Mouse (Mus musculus): ENCODE results near the gene Hectd4. TPM values are rescaled to one million over a fixed set of nuclear protein-coding genes. Genes with fewer than 3 reads are reported as not detected.

Hectd4 gene
- total RNA-seq (2023), result 10 to 100 TPM; 35.1 to 41.1 TPM

DNA sequence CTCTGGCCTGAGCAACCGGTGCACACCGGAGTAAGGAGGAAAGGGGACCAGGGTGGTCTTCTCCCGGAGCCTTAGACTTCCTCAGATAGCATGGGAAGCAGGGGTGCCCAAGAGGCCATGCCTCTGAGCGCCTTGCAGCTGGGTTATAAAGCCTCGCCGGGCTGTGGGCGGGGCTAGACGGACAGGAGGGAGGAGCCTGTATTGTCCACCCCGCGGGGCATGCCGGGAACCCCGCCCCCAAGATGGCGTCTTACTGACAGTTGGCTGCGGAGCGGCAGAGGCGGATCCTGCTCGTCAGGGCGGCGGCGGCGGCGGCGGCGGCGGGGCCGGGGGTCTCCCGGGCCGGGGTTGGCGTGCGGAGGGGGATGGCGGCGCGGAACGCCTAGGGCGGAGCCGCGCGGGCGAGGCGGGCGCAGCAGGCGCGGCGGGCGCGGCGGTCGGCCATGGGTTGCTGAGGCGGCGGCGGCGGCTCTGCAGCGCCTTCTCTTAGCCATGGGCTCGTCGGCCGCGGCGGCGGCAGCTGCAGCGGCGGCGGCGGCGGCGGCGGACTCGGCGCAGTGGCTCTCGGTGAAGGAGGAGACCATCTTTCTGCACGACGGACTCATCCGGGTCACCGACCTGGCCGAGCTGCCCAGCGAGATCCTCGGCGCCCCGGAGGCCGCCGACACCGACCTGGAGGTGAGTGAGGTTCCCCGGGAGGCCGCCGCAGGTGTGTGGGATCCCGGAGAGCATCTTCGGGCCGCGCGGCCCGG lies at the start of gene Hectd4:
Gene Hectd4, plus strand, starts transcription at position 240 of the 752 bp plus-strand sequence.

DNA sequence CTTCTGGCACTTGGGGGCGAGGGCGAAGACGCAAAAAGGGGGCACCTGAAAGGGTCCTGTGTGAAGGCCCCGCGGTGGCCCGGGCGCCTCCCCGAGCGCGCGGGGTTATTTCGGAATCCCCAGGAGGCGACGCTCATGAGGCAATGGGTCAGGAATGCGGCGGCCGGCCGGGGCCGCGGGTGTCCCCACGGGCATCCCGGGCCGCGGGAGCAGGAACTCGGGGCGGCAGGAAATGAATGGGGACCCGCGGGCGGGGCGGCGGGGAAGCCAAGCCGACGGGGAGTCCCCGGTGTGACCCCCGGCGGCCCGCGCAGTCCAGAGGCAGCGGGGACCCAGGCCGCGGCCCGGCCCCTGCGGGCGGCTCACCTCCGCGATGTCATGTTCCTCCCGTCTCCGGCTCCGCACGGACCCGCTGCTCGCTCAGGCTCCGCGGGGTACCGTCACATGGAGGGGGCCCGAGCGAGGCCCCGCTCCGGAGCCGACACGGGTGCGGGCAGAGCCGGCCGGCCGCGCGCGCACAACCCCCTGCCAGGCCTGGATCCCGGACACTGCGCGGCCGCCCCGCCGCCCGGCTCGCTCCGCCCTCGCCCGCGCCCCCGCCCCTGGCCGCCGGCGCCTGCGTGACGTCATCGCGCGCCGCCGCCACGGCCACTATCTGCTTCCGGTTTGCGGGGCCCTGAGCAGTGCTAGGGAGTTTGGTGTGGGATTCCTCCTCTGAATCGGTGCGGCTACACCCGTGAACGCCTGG lies 29.0 kb upstream of the Hectd4 start, which contains the start of gene Ptpn11:
Gene Ptpn11, minus strand, starts transcription at position 562 of the 748 bp plus-strand sequence.

DNA sequence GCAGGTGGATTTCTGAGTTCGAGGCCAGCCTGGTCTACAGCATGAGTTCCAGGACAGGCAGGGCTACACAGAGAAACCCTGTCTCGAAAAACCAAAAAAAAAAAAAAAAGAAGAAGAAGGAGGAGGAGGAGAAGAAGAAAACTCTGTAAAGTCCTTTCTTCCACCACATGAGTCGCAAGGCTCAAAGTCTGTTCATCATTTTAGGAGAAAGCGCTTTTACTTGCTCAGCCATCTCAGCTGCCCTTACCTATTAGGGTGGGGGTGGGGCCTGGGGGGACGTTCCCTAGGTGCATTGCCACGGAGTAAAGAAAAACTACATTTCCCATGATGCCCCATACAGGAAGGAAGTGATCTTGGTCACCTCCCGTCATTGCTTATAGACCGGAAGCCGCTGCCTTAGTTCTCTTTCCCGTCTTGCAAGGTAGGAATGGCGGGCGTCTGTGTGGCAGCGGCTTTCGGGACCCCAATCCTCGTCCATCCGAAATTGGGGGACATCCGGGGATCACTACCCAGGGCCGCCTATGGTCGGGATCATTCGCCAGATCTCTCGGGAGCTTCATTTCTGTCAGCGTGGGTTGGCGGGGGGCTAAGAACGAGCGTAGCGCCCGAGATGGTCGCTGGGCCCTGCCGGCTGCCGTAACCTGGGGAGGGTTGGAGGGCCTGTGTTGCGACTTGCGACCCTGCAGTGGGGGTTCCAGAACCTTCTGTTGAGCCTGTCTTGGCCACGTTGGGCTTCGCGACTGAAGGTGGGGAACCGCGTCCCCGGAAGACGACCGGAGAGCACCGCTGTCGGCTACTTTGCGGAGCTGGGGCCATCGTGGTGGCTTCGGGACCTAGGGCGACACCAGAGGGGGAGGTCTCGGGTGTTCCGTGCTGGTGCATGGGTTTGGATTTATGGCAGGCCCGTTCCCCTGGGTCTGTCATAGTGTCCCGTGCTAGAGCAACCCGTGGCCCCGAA lies 15.6 kb upstream of the Hectd4 start, which contains the start of gene Rpl6:
Gene Rpl6, plus strand, starts transcription at position 350 of the 958 bp plus-strand sequence.

DNA sequence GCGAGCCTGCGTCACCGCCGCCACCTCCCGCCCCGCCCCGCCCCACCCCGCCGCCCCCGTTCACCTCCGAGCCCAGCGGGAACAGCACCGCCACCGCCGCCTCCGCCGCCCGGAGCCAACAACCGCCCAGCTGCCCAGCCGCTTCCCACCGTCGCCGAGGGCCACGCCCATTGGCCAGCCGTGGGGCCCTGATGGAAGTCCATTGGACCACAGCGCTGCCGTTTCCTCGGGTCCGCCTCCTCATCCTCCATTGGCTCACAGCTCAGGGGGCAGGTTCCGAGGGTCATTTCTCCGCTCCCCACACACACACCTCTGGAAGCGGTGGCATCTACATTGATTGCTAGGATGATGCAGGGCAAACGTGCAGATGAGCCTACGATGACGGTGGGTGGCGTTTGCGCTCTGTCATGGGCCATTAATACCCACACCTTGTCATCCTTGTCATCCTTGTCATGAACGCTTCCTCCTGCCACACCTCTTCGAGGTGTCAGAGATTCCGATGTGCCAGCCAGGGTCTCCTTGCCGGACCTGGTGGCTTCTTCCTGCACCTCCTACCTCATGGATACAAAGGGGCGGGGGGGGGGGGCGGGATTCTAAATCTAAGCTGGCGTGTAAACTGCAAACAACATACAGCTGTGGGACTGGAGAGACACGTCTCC lies 165.6 kb downstream of the Hectd4 start, which contains the start of gene Trafd1:
Gene Trafd1, minus strand, starts transcription at position 172 of the 659 bp plus-strand sequence.

DNA sequence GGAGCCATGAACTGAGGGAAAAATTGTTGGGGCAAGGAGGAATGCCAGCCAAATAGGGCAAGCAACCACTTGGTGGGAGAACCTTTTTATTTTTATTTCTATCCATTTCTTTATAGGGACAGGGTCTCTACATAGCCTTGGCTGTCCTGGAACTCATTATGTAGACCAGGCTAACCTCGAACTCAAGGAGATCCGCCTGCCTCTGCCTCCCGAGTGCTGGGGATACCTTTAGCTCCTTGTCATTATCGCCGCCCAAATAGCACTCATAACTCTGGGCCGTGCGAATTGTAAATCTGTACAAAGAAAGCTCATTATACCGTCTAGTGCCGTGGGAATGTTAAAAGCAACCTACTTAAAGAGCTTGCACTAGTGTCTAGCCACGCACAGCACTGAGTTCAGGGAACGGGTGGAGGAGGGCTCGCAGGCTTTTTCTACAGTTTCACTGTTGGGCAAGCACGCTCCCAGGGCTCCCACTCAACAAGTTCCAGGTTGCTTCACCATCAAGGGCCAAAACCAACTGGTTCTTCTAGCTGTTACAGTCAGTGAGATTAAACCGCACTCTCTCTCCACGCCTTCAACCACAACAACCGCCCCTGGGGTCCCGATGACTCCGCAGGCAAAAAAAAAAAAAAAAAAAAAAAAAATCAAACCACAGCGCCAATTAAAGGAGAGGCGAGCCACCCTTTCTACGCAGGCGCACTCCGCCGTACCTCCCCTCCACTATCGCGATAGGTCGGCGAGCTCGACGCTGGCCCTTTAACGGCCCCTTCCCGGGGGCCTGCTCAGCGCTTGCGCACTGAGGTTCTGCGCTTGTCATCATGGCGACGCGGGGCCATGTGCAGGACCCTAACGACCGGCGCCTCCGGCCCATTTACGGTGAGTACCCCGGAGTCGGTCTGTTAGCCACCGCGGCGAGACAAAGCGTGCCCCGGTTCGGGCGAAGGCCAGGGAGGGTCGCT lies 177.4 kb downstream of the Hectd4 start, which contains the start of gene Naa25:
Gene Naa25, plus strand, starts transcription at position 750 of the 959 bp plus-strand sequence.

Other genes with a start within 250 kb of the Hectd4 start
- under 1 TPM; 0.24 to 0.42 TPM for gene Rph3a, start 210.1 kb upstream of the Hectd4 start, total RNA-seq (2023)
- 10 to 100 TPM; 35.9 to 37.9 TPM for gene Ptpn11, start 28.8 kb upstream of the Hectd4 start, total RNA-seq (2023)
- gene Rpl6, start 15.7 kb upstream of the Hectd4 start, total RNA-seq (2023), result 100 to 1,000 TPM; 682 to 717 TPM
- gene Trafd1, start 165.4 kb downstream of the Hectd4 start, total RNA-seq (2023), result 100 to 1,000 TPM; 109 to 116 TPM
- 10 to 100 TPM; 10.8 to 11.5 TPM for gene Naa25, start 177.7 kb downstream of the Hectd4 start, total RNA-seq (2023)
- 1 to 10 TPM in 1 of 2 experiments, not detected in 1; 1.4 TPM for gene Tmem116, start 231.7 kb downstream of the Hectd4 start, total RNA-seq (2023)
- gene Erp29, start 232.3 kb downstream of the Hectd4 start, total RNA-seq (2023), result 100 to 1,000 TPM; 155 to 159 TPM

Data from neutrophil, adult 83 days (primary cell).